Mouse (Mus musculus): ENCODE results near the gene Ly6g6c.

- TF ChIP-seq POLR2A (IDR thresholded peaks at IDR 0.05; ENCODE audit: control insufficient read depth, low read depth, low read length) (no peak), CTCF (IDR thresholded peaks at IDR 0.05; ENCODE audit: control insufficient read depth, insufficient read depth, insufficient replicate concordance, low read depth, low read length) (no peak)
Measured at GRCm38 (mm10) chr17:35039121-35039873, 25.9 kb upstream of the Ly6g6c start.
